Mouse (Mus musculus): ENCODE results near the gene Them4.

The Them4 gene

GRCm38 (mm10) chr3:94368631-94369030 is 58.7 kb downstream of the Them4 start:
- no peak for DNase-seq (ENCODE audit: low spot score in 2 of 2)

GRCm38 (mm10) chr3:94369709-94370108 is 59.8 kb downstream of the Them4 start:
- DNase-seq (ENCODE audit: low spot score in 2 of 2), result no peak

- no peak for DNase-seq (ENCODE audit: low spot score in 2 of 2)
Measured at GRCm38 (mm10) chr3:94371637-94372036, 61.7 kb downstream of the Them4 start.

- DNase-seq (ENCODE audit: low spot score in 2 of 2), result no peak
Measured at GRCm38 (mm10) chr3:94372038-94372437, 62.1 kb downstream of the Them4 start.

- DNase-seq (ENCODE audit: low spot score in 2 of 2), result no peak
Measured at GRCm38 (mm10) chr3:94372641-94373040, 62.8 kb downstream of the Them4 start, which contains the start of gene Rorc. Gene Rorc (plus strand): TSS chr3:94372794.

GRCm38 (mm10) chr3:94373090-94373489 is 63.2 kb downstream of the Them4 start:
- no peak for DNase-seq (ENCODE audit: low spot score in 2 of 2)

- DNase-seq (ENCODE audit: low spot score in 2 of 2), result no peak
Measured at GRCm38 (mm10) chr3:94373597-94374011, 63.7 kb downstream of the Them4 start.

GRCm38 (mm10) chr3:94374636-94375035 is 64.7 kb downstream of the Them4 start:
- no peak for DNase-seq (ENCODE audit: low spot score in 2 of 2)

GRCm38 (mm10) chr3:94375146-94375545 is 65.3 kb downstream of the Them4 start:
- no peak for DNase-seq (ENCODE audit: low spot score in 2 of 2)

GRCm38 (mm10) chr3:94375861-94376260 is 66.0 kb downstream of the Them4 start:
- no peak for DNase-seq (ENCODE audit: low spot score in 2 of 2)

GRCm38 (mm10) chr3:94377028-94377923 is 67.4 kb downstream of the Them4 start:
- no peak for DNase-seq (ENCODE audit: low spot score in 2 of 2)

- no peak for DNase-seq (ENCODE audit: low spot score in 2 of 2)
Measured at GRCm38 (mm10) chr3:94379831-94380510, 70.1 kb downstream of the Them4 start.

All from spleen, postnatal 14 days (tissue).